Mouse (Mus musculus) thymus, postnatal 0 days (tissue): ENCODE results near the gene Brwd1. TPM values are rescaled to one million over a fixed set of nuclear protein-coding genes. Genes with fewer than 3 reads are reported as not detected.
"Not testable (repeated sequence)": the region's sequence is repeated elsewhere in the genome, so short reads cannot be mapped to it uniquely, and the experiment has no call there.

Source experiments
- DNase-seq: peaks from one replicate; pipeline ENCODE4 v3.0.0-alpha.2; 2015; ENCODE audit warnings: low spot score
- microRNA-seq: library from miRNA; unstranded; fragments of <30 nt; microRNA quantifications from one replicate; pipeline ENCODE4, GENCODE M21; 2016; ENCODE audit warnings: borderline number of aligned reads
- polyA plus RNA-seq: library from polyadenylated mRNA; unstranded; fragments of >200 nt; fragmentation: Nextera tagmentation; extraction: Ambion mirVana; gene quantifications from 2 replicates; pipeline ENCODE4 v1.2.1, GENCODE M21; 2015

Gene Brwd1
- polyA plus RNA-seq, 1 experiment from 2014 or later: 62.9 TPM

DNA sequence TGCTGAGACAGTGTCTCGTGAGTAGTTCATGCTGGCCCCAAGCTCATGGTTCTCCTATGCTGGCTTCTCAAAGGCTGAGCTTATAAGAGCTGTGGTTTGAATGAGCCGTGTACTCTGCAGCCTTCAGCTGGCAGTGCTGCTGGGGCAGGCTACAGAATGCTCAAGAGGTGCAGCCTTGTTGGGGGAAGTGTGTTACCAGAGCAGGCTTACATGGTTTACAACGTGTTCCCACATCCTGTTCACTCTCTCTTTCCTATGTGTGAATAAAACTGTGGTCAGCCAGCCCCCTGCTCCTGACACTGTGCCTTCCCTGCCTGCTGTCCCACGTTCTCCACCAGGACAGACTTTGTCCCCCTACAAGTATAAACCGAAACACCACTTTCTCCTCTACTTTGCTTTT is 97.4 kb downstream of the Brwd1 start:
- peak; percentile 84 for DNase-seq

DNA sequence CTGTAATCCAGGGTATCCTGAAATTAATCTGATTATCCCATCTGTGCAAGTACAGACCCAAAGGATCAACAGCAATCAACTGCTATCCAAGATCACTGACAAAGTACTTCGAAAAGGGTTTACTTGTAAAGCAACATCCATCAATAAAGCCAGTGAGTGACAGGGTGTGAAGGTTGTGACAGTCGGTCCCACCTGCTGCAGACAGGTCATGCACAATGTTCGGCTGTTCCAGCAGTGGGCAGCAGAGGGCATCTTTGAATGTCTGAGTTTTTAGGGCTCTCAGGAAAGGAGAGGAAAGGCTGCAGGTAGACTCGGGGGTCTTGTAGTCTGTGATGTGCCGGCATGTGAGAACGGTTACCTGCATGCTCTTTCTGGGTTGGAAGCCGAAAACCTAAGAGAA is 98.7 kb downstream of the Brwd1 start:
- DNase-seq: peak; percentile 75

GRCm38 (mm10) chr16:95970841-95971240 is 111.5 kb downstream of the Brwd1 start:
- DNase-seq: no peak

DNA sequence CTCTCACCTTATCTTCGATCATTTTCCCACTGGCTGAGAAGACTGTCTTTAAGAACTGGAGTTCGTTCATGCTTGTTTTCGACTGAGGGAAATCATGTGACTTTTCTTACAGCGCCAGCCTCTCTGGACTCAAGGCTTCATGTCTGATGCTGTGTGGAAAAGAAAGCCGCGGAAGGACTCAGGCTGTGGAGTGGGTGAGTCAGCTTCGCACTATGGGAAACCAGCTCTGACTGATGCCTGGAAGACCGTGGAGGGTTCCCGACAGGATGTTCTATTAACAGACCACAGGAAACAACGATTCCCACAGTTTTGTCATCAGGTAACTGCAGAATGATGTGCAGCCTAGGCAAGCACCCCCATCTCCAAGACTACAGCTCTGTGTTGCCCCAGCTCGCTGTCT is 114.9 kb downstream of the Brwd1 start:
- DNase-seq: no peak

DNA sequence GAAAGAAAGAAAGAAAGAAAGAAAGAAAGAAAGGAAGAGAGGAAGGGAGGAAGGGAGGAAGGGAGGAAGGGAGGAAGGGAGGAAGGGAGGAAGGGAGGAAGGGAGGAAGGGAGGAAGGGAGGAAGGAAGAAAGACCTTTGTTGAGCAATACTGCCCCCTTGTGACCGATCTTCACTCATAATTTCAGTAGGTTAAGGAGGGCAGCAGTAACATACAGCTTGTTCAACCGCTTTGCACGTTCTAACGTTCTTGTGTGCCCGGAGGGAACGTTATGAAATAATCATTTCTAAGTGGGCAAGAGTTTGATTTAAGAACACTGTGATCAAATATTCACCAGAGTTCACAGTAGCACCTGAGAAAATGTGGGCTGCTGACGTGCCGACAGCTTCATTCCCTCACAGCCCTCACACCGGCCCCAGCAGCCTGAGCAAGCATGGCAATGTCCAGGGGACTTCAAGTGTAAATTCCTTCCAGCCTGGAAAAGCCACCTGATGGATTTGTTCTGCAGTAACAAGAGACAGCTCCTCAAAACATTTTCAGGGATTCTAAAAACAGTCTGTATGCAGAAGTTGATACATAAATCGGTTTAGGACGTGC is 117.8 kb downstream of the Brwd1 start:
- peak; percentile 73 for DNase-seq

DNA sequence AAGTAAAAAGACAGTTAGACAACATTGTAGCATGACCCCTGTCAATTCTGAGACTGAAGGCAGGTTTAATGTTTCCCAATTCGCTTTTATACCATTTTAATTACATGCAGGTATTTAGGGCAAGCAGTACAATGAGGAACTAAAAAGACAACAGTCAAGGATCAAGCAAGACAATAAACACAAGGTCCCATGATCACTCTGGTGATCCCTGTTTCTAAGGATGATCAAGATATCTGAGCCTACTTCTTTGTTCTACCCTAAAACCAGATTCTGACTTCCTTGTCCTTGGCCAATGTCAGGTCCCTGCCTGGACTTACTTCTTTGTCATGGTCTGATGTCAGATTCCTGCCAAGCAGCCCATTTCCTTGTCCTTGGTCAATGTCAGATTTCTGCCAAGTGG is 120.8 kb downstream of the Brwd1 start:
- DNase-seq: not testable (repeated sequence)

- not testable (repeated sequence) for DNase-seq
Measured at GRCm38 (mm10) chr16:95960689-95961088, 121.6 kb downstream of the Brwd1 start.

- no peak for DNase-seq
Measured at GRCm38 (mm10) chr16:95958080-95958479, 124.2 kb downstream of the Brwd1 start.

DNA sequence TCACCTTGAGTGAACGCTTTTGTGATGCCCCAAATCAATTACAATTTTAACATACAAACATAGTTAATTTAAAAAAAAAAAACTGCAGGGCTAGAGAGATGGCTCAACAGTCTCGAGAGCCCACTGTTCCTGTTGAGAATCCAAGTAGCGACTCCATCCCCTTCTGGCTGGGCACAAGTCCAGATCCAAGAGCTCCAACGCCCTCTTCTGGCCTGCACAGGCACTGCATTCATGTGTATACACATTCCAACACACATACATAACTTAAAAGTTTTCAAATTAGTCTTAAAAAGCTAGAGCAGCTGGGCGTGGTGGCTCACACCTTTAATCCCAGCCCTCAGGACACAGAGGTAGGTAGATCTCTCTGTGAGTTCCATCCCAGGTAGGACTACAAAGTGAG is 125.7 kb downstream of the Brwd1 start:
- peak; percentile 24 for DNase-seq

- DNase-seq: no peak
Measured at GRCm38 (mm10) chr16:95955716-95956346, 126.5 kb downstream of the Brwd1 start.

DNA sequence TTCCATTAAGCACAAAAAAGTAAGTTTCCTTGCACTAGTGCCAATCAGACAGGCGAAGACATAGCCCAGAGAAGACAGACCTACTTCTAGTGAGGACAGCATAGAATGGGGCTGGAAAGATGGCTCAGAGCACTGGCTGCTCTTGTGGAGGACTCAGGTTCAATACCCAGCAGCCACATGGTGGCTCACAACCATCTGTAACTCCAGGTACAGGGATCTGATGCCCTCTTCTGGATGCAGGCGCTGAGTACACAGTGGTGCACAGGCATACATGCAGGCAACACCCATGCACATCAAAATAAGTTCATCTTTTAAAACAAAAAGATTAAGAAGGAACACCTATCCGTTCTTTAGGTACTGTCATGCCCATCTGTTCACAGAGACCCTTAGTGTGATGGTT is 128.0 kb downstream of the Brwd1 start:
- DNase-seq: no peak

DNA sequence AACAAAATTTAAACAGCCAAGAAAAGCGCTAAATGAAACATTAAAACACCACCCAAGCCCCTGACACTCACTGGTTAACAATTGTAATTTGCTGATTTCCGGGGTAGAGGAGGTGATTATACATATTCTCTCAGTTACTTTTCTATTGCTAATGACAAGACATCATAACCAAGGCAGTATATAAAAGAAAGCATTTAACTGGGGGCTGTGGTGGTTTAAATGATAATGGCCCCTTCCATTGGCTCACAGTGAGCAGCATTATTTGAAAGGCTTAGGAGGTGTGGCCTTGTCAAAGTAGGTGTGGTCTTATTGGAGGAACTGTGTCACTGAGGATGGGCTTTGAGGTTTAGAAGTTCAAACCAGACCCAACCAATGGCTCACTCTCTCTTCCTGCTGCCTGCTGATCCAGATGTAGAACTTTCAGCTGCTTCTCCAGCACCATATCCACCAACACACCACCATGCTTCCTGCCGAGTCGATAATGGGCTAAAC is 129.1 kb downstream of the Brwd1 start:
- no peak for DNase-seq

DNA sequence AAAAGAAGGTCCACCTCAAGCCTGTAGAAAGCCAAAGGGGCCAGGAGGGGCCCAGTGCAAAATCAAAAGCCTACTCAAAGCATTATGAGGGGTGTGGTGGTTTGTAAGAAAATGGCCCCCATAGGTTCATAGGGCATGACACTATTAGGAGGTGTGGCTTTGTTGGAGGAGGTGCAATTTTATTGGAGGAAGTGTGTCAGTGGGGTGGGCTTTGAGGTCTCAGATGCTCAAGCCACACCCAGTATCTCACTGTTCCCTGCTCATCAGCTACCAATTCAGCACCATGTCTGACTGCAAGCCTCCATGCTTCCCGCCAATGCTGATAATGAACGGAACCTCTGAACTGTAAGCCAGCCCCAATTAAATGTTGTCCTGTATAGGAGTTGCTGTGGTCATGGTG is 130.9 kb downstream of the Brwd1 start:
- DNase-seq: no peak

DNA sequence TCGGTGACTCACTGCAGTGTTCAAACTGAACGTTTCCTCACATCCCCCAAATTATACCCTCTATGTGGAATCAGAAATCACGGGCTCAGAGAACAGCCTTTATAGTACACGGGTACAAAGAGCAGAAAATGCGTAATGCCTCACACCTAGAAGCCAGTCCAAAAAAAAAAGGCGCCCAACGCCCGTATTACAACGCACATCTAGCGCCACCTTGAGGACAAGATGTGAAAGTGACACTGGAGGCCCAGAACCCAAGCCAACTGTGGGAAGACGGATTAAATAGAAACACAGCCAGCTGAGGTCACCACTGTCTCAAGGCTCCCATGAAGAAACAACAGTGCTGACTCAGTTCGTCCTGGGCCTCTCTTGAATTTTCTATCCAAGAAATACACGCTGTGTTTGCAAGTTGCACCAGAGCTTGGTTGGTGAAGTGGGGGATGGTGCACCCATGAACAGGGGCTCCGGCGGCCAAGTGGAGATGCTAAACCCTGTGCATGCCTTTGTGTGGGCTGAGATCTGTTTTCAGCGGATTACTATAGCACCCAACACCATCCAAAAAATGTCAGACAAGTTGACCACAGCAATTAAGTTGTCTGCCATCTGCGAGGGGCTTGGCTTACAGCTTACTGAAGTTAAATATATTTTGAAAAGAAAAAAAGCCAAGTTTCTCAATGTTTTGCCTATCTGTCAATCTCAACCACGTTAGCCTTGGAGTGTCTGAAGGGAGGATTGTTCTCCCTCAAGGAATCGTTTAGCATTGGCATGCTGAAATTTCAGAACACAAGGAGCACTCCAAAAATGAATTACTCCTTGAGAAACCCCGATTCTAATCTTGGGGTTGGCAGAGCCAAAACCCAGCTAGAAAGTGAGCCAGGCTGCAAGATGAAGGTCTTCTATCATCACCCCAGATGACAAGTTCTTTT is 136.7 kb downstream of the Brwd1 start:
- DNase-seq: peak; percentile 92

- DNase-seq: no peak
Measured at GRCm38 (mm10) chr16:95943186-95943585, 139.1 kb downstream of the Brwd1 start.

Small RNAs within 50 kb of the gene (microRNA-seq; reads per million reads assigned to microRNA genes)
- gene Gm27833: not detected

Other genes with a start within 250 kb of the Brwd1 start
- gene Psmg1, start 91.6 kb downstream of the Brwd1 start, polyA plus RNA-seq: 98.4 and 99.3 TPM in 2 replicates
- 380 and 399 TPM in 2 replicates for gene Hmgn1, start 45.2 kb upstream of the Brwd1 start, polyA plus RNA-seq
- 26.3 and 26.8 TPM in 2 replicates for gene Wrb, start 62.9 kb upstream of the Brwd1 start, polyA plus RNA-seq
- 0.27 TPM in 2 replicates for gene Lca5l, start 109.7 kb upstream of the Brwd1 start, polyA plus RNA-seq
- 0.68 and 0.82 TPM in 2 replicates for gene Sh3bgr, start 117.9 kb upstream of the Brwd1 start, polyA plus RNA-seq
- gene B3galt5, start 153.3 kb upstream of the Brwd1 start, polyA plus RNA-seq: 3.4 and 4.3 TPM in 2 replicates